7 mouse cellular contexts compared by ENCODE assay signal in genomic region chr10:13500473-13500872, GRCm38 (mm10). TPM values are rescaled to one million over a fixed set of nuclear protein-coding genes. Genes with fewer than 3 reads are reported as not detected.
DNase-seq lines count a peak whose midpoint lies in the region; ATAC-seq lines count a peak whose summit lies in the region.

No protein-coding gene starts in this region.

- H3K27ac ChIP-seq in embryonic facial prominence, embryonic 15.5 days (replicated peaks): 0 out of 2 replicates have a peak overlapping the region, but pooled peaks have one; percentile 17
- no peak overlapping the region for H3K27ac ChIP-seq in midbrain, embryonic 11.5 days (ENCODE audit: low read depth, low read length)

- peak overlapping the region; percentile 66 for H3K4me3 ChIP-seq in embryonic facial prominence, embryonic 15.5 days (replicated peaks)
- no peak overlapping the region; the same call in 1 of the 2 replicates for H3K4me3 ChIP-seq in midbrain, embryonic 11.5 days (ENCODE audit: low read depth, low read length)

- DNase-seq in lung, adult 18-20 months: peak; percentile 9 to 13
- no peak for DNase-seq in lung, postnatal 10 days
- DNase-seq in midbrain, embryonic 11.5 days (ENCODE audit: low spot score, missing footprints): peak; percentile 84
- no peak for DNase-seq in urinary bladder, adult 2 months (ENCODE audit: low spot score)
- no peak for DNase-seq in layer of hippocampus, postnatal 14 days (ENCODE audit: low spot score in 2 of 2)

- H3K9me3 ChIP-seq in embryonic facial prominence, embryonic 15.5 days (replicated peaks): no peaks in the 10 kb centered on the region
- no peaks in the 10 kb centered on the region for H3K9me3 ChIP-seq in midbrain, embryonic 11.5 days (ENCODE audit: control insufficient read depth, low read length)

- no peaks in the 10 kb centered on the region for H3K27me3 ChIP-seq in embryonic facial prominence, embryonic 15.5 days
- H3K27me3 ChIP-seq in midbrain, embryonic 11.5 days (ENCODE audit: control insufficient read depth, insufficient read depth, low read length): no peaks in the 10 kb centered on the region

- ATAC-seq in embryonic facial prominence, embryonic 15.5 days (ENCODE audit: insufficient number of reproducible peaks, low FRiP score, low TSS enrichment, low read depth): no peak
- ATAC-seq in inflammation-experienced regulatory T-cells, adult 6 months: peak; percentile 5
- peak; percentile 16 for ATAC-seq in midbrain, embryonic 11.5 days (ENCODE audit: low FRiP score)

- peaks cover 15% of the 10 kb centered on the region; the same call in 1 of the 2 replicates for H3K4me1 ChIP-seq in embryonic facial prominence, embryonic 15.5 days
- 0 out of 2 replicates have a peak, but pooled peaks cover 5% of the 10 kb centered on the region for H3K4me1 ChIP-seq in midbrain, embryonic 11.5 days (ENCODE audit: control insufficient read depth, insufficient read depth, low read length)

- H3K9ac ChIP-seq in embryonic facial prominence, embryonic 15.5 days: peak overlapping the region; percentile 47; the same call in 1 of the 2 replicates
- H3K9ac ChIP-seq in midbrain, embryonic 11.5 days (ENCODE audit: low read length): peak overlapping the region; percentile 69; the same call in 1 of the 2 replicates

- no peaks in the 10 kb centered on the region for H3K36me3 ChIP-seq in embryonic facial prominence, embryonic 15.5 days
- H3K36me3 ChIP-seq in midbrain, embryonic 11.5 days (ENCODE audit: control insufficient read depth, insufficient read depth, low read length): no peaks in the 10 kb centered on the region

- 42% methylated on average over 9 of the region's 9 CpGs for WGBS in embryonic facial prominence, embryonic 15.5 days
- 43% methylated on average over 9 of the region's 9 CpGs for WGBS in midbrain, embryonic 11.5 days

- H3K4me2 ChIP-seq in embryonic facial prominence, embryonic 15.5 days (replicated peaks): peak overlapping the region; percentile 83
- peak overlapping the region; percentile 86 for H3K4me2 ChIP-seq in midbrain, embryonic 11.5 days

RNA-seq across cellular contexts. Expression of gene Fuca2, which starts 1.1 kb away (rescaled TPM):
- 63.0 and 67.3 TPM in 2 replicates for polyA plus RNA-seq in embryonic facial prominence, embryonic 15.5 days (2015; fragmentation: Nextera tagmentation; extraction: Ambion mirVana)
- 10 to 100 TPM; 42.3 to 70.1 (median 59.4) TPM for polyA plus RNA-seq in inflammation-experienced regulatory T-cells, adult 6 months (2017; shearing (Covaris generic))
- polyA plus RNA-seq in midbrain, embryonic 11.5 days (2014; fragmentation: Nextera tagmentation; extraction: Ambion mirVana): 21.9 and 26.0 TPM in 2 replicates
- 73.4 and 76.8 TPM in 2 replicates for polyA plus RNA-seq in urinary bladder, adult 2 months (2012; rRNA removed)
- 10 to 100 TPM; 41.9 to 45.1 TPM for total RNA-seq in layer of hippocampus, postnatal 14 days (2021)

RNA-seq across cellular contexts. Expression of gene Phactr2, which starts 26.3 kb away (rescaled TPM):
- polyA plus RNA-seq in embryonic facial prominence, embryonic 15.5 days (2015; fragmentation: Nextera tagmentation; extraction: Ambion mirVana): 27.9 and 30.1 TPM in 2 replicates
- polyA plus RNA-seq in inflammation-experienced regulatory T-cells, adult 6 months (2017; shearing (Covaris generic)): 1 to 10 TPM; 3.6 to 4.7 (median 3.9) TPM
- 13.7 and 14.2 TPM in 2 replicates for polyA plus RNA-seq in midbrain, embryonic 11.5 days (2014; fragmentation: Nextera tagmentation; extraction: Ambion mirVana)
- 13.9 and 20.8 TPM in 2 replicates for polyA plus RNA-seq in urinary bladder, adult 2 months (2012; rRNA removed)
- total RNA-seq in layer of hippocampus, postnatal 14 days (2021): 10 to 100 TPM; 26.3 to 28.1 TPM

RNA-seq across cellular contexts. Expression of gene Adat2, which starts 52.2 kb away (rescaled TPM):
- polyA plus RNA-seq in embryonic facial prominence, embryonic 15.5 days (2015; fragmentation: Nextera tagmentation; extraction: Ambion mirVana): 4.0 and 4.3 TPM in 2 replicates
- 1 to 10 TPM; 3.7 to 4.5 (median 4.4) TPM for polyA plus RNA-seq in inflammation-experienced regulatory T-cells, adult 6 months (2017; shearing (Covaris generic))
- 3.1 and 4.9 TPM in 2 replicates for polyA plus RNA-seq in midbrain, embryonic 11.5 days (2014; fragmentation: Nextera tagmentation; extraction: Ambion mirVana)
- 7.9 and 8.2 TPM in 2 replicates for polyA plus RNA-seq in urinary bladder, adult 2 months (2012; rRNA removed)
- 1 to 10 TPM; 7.5 to 8.2 TPM for total RNA-seq in layer of hippocampus, postnatal 14 days (2021)

RNA-seq across cellular contexts. Expression of gene Pex3, which starts 52.5 kb away (rescaled TPM):
- polyA plus RNA-seq in embryonic facial prominence, embryonic 15.5 days (2015; fragmentation: Nextera tagmentation; extraction: Ambion mirVana): 27.2 and 32.8 TPM in 2 replicates
- 10 to 100 TPM; 27.1 to 37.3 (median 32.1) TPM for polyA plus RNA-seq in inflammation-experienced regulatory T-cells, adult 6 months (2017; shearing (Covaris generic))
- polyA plus RNA-seq in midbrain, embryonic 11.5 days (2014; fragmentation: Nextera tagmentation; extraction: Ambion mirVana): 27.0 and 28.2 TPM in 2 replicates
- polyA plus RNA-seq in urinary bladder, adult 2 months (2012; rRNA removed): 26.4 and 32.5 TPM in 2 replicates
- 10 to 100 TPM; 23.8 to 24.8 TPM for total RNA-seq in layer of hippocampus, postnatal 14 days (2021)

Comparison
In these comparisons a context has a peak if more than half of its experiments do, and no peak if none do; other contexts are left out.
1. DNase-seq: peak in lung, adult 18-20 months (2 of 2) and midbrain, embryonic 11.5 days (single experiment); none in lung, postnatal 10 days (single experiment), urinary bladder, adult 2 months (single experiment) and layer of hippocampus, postnatal 14 days (0 of 2).